Mouse (Mus musculus) small intestine, adult 2 months (tissue): Measurements from ENCODE around the gene Arpc2.

Source experiments
- CTCF ChIP-seq: fragments of 200-500 bp; IDR thresholded peaks from 2 replicates; pipeline ENCODE4 v1.5.1; 2012; ENCODE audit warnings: low read depth, mild to moderate bottlenecking, control low read depth, inconsistent platforms, low read length, moderate library complexity, mixed read lengths; ENCODE audit not compliant: insufficient replicate concordance, insufficient read length; ENCODE audit errors: extremely low read depth
- POLR2A ChIP-seq: fragments of 200-500 bp; IDR thresholded peaks from 2 replicates; pipeline ENCODE4 v1.6.1; 2012; ENCODE audit warnings: low read depth, mild to moderate bottlenecking, control low read depth, inconsistent platforms, low read length, moderate library complexity

- TF ChIP-seq POLR2A, result no peak
- TF ChIP-seq CTCF, result peak; percentile 76; the same call in 1 of the 2 replicates
Observed at GRCm38 (mm10) chr1:74195961-74196360, 39.9 kb upstream of the Arpc2 start.
